Mouse (Mus musculus): ENCODE results near the gene Kif5c.

DNA sequence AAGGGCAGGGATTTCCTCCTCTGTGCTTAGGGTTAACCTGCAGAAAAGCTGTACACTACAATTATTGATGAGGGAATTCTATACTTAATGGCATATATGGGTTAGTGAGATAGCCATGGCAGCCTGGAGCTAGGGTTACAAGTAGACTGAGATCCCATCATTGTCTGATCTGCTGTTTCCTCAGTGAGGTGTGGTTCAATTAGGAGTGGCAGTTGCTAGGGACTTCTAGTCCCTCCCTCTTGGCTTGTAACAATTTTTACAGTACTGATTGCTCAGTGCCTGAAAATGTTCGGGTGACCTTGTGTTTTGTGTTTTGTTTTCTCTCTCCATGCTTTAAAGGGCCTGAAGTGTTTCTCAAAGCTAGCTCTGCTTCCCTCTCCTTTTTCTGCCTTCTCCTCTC, 2.1 kb downstream of the Kif5c start:
- TF ChIP-seq CTCF (IDR thresholded peaks at IDR 0.05; ENCODE audit: extremely low read depth, insufficient read length, insufficient replicate concordance, low read depth, low read length), result no peak
- TF ChIP-seq POLR2A (IDR thresholded peaks at IDR 0.05; ENCODE audit: low read depth, low read length), result no peak
